Mouse (Mus musculus) frontal cortex, adult 2 months (tissue): ENCODE results near the gene F3. TPM values are rescaled to one million over a fixed set of nuclear protein-coding genes. Genes with fewer than 3 reads are reported as not detected.

ENCODE experiments used
- DNase-seq, 2 experiments: peaks; one replicate each; pipeline ENCODE4 v3.0.0; 2022; ENCODE audit warnings: low spot score in 1 of 2; ENCODE audit errors: extremely low spot score in 1 of 2
- polyA plus RNA-seq: library from polyadenylated mRNA; depleted of rRNA; stranded (reverse); fragments of >200 nt; gene quantifications from 2 replicates; pipeline ENCODE4 v1.2.3, GENCODE M21; 2012

The F3 gene
- polyA plus RNA-seq, 1 experiment, result 62.8 TPM

GRCm38 (mm10) chr3:121703880-121704243, 19.5 kb upstream of the F3 start:
- DNase-seq, result no peak

- DNase-seq, result no peak
These were observed 17.2 kb upstream of the F3 start for GRCm38 (mm10) chr3:121706087-121706486.

GRCm38 (mm10) chr3:121707106-121707505, 16.2 kb upstream of the F3 start:
- DNase-seq, result no peak

- no peak for DNase-seq
These were observed 12.3 kb upstream of the F3 start for GRCm38 (mm10) chr3:121710894-121711531.

GRCm38 (mm10) chr3:121712222-121712621, 11.1 kb upstream of the F3 start:
- no peak for DNase-seq

GRCm38 (mm10) chr3:121713151-121713701, 10.1 kb upstream of the F3 start:
- DNase-seq, result no peak

- DNase-seq, result no peak
These were observed 9.5 kb upstream of the F3 start for GRCm38 (mm10) chr3:121713816-121714215.

GRCm38 (mm10) chr3:121714461-121714860, 8.9 kb upstream of the F3 start:
- DNase-seq, result no peak

- no peak for DNase-seq
These were observed 8.0 kb upstream of the F3 start for GRCm38 (mm10) chr3:121715336-121715735.

- peak in 1 of 2 experiments; percentile 55 for DNase-seq
These were observed 7.4 kb upstream of the F3 start for GRCm38 (mm10) chr3:121715741-121716459.

- no peak for DNase-seq
These were observed 6.9 kb upstream of the F3 start for GRCm38 (mm10) chr3:121716480-121716879.

- DNase-seq, result no peak
These were observed 4.7 kb upstream of the F3 start for GRCm38 (mm10) chr3:121718679-121719078.

GRCm38 (mm10) chr3:121719701-121720100, 3.6 kb upstream of the F3 start:
- no peak for DNase-seq

- DNase-seq, result no peak
These were observed 2.3 kb upstream of the F3 start for GRCm38 (mm10) chr3:121720801-121721690.

- DNase-seq, result no peak
These were observed 1.7 kb upstream of the F3 start for GRCm38 (mm10) chr3:121721691-121722070.

GRCm38 (mm10) chr3:121723968-121724524, 709 bp downstream of the F3 start:
- DNase-seq, result no peak

GRCm38 (mm10) chr3:121724553-121724952, 1.2 kb downstream of the F3 start:
- no peak for DNase-seq

- no peak for DNase-seq
These were observed 2.3 kb downstream of the F3 start for GRCm38 (mm10) chr3:121725651-121726050.

- DNase-seq, result no peak
These were observed 6.3 kb downstream of the F3 start for GRCm38 (mm10) chr3:121729678-121730077.

- DNase-seq, result no peak
These were observed 12.2 kb downstream of the F3 start for GRCm38 (mm10) chr3:121735542-121735941.
